Comparison of ENCODE assay signal across 19 mouse cellular contexts in genomic region chr10:8589871-8590533, GRCm38 (mm10).
DNase-seq lines count a peak whose midpoint lies in the region; ATAC-seq and TF ChIP-seq lines count a peak whose summit lies in the region.
"Had no signal": no experiment of that assay in that cellular context is flagged by ENCODE, and none has a peak within 500 bp of the region (broad histone marks: within the 10 kb centered on the region; RNA-seq: fewer than 3 reads in every experiment).

No protein-coding gene starts in this region.

- TF ChIP-seq CTCF in brain, embryonic 14.5 days (IDR thresholded peaks at IDR 0.05; ENCODE audit: borderline replicate concordance, extremely low read depth, insufficient read depth, insufficient read length): no peak
- TF ChIP-seq CTCF in layer of hippocampus, adult 2 months (conservative IDR thresholded peaks at IDR 0.05): no peak

- intact Hi-C loops in heart, postnatal 25 days (cut with DNase I): no loop called here

- no peaks in the 10 kb centered on the region for H3K4me1 ChIP-seq in neural tube, embryonic 14.5 days (ENCODE audit: control insufficient read depth, insufficient read depth, low read length)
- no peaks in the 10 kb centered on the region for H3K4me1 ChIP-seq in midbrain, embryonic 14.5 days (ENCODE audit: control insufficient read depth, insufficient read depth, low read length)
- H3K4me1 ChIP-seq: forebrain, embryonic 15.5 days; heart, embryonic 10.5 days; midbrain, embryonic 15.5 days had no signal

- no peak overlapping the region for H3K4me3 ChIP-seq in layer of hippocampus, adult 2 months
- no peak overlapping the region for H3K4me3 ChIP-seq in neural tube, embryonic 14.5 days (ENCODE audit: low read depth, low read length)
- H3K4me3 ChIP-seq in midbrain, embryonic 14.5 days (replicated peaks; ENCODE audit: low read depth, low read length): no peak overlapping the region
- H3K4me3 ChIP-seq: forebrain, embryonic 15.5 days; heart, embryonic 10.5 days; midbrain, embryonic 15.5 days had no signal

- WGBS in neural tube, embryonic 14.5 days: 63% methylated on average over 5 of the region's 5 CpGs
- WGBS in midbrain, embryonic 14.5 days: 86% methylated on average over 5 of the region's 5 CpGs

- ATAC-seq in neural tube, embryonic 14.5 days (ENCODE audit: low read depth): no peak; the same call in 1 of the 2 replicates
- no peak for ATAC-seq in midbrain, embryonic 14.5 days (ENCODE audit: low FRiP score, low TSS enrichment)
- ATAC-seq: forebrain, embryonic 15.5 days; hindbrain, embryonic 16.5 days; midbrain, embryonic 15.5 days had no signal

- H3K4me2 ChIP-seq in neural tube, embryonic 14.5 days (ENCODE audit: low read depth, low read length): no peak overlapping the region
- H3K4me2 ChIP-seq in midbrain, embryonic 14.5 days (ENCODE audit: low read length): no peak overlapping the region
- H3K4me2 ChIP-seq: forebrain, embryonic 15.5 days; midbrain, embryonic 15.5 days had no signal

- H3K9ac ChIP-seq in neural tube, embryonic 14.5 days (replicated peaks; ENCODE audit: low read depth, low read length): no peak overlapping the region
- H3K9ac ChIP-seq in midbrain, embryonic 14.5 days (replicated peaks; ENCODE audit: low read length): no peak overlapping the region
- H3K9ac ChIP-seq: forebrain, embryonic 15.5 days; midbrain, embryonic 15.5 days had no signal

- TF ChIP-seq POLR2A in brain, embryonic 14.5 days (IDR thresholded peaks at IDR 0.05; ENCODE audit: borderline replicate concordance, extremely low read depth, insufficient read depth, insufficient read length, poor library complexity, severe bottlenecking): no peak

- H3K27ac ChIP-seq in layer of hippocampus, adult 2 months: peak overlapping the region; percentile 77
- peak overlapping the region; percentile 34; the same call in 1 of the 2 replicates for H3K27ac ChIP-seq in neural tube, embryonic 14.5 days (ENCODE audit: low read depth, low read length)
- no peak overlapping the region for H3K27ac ChIP-seq in midbrain, embryonic 14.5 days (replicated peaks; ENCODE audit: low read depth, low read length)
- H3K27ac ChIP-seq: forebrain, embryonic 15.5 days; heart, embryonic 10.5 days; midbrain, embryonic 15.5 days had no signal

- H3K27me3 ChIP-seq in neural tube, embryonic 14.5 days (ENCODE audit: control insufficient read depth, insufficient read depth, low read length): no peaks in the 10 kb centered on the region
- H3K27me3 ChIP-seq in midbrain, embryonic 14.5 days (ENCODE audit: control insufficient read depth, insufficient read depth, low read length): no peaks in the 10 kb centered on the region
- H3K27me3 ChIP-seq: forebrain, embryonic 15.5 days; midbrain, embryonic 15.5 days had no signal

- peak; percentile 61 for DNase-seq in layer of hippocampus, adult 11-12 months (ENCODE audit: low spot score)
- no peak for DNase-seq in layer of hippocampus, postnatal 25 days (ENCODE audit: extremely low spot score in 1 of 2, low spot score in 1 of 2)
- DNase-seq in brain, embryonic 14.5 days (ENCODE audit: low read depth): peak; percentile 7
- DNase-seq in layer of hippocampus, adult 2 months (ENCODE audit: low spot score in 2 of 2): peak; percentile 48 to 67
- DNase-seq in heart, postnatal 25 days (ENCODE audit: low spot score): no peak
- DNase-seq in midbrain, embryonic 14.5 days: no peak
- DNase-seq: adrenal gland, adult 8-10 months; cerebellum, adult 2 months; gastrocnemius, postnatal 36 days; heart, postnatal 14 days; kidney, adult 2 months; liver; lung, adult 2 months; thymus, adult 2 months had no signal

- H3K36me3 ChIP-seq in neural tube, embryonic 14.5 days (ENCODE audit: control insufficient read depth, insufficient read depth, low read length): no peaks in the 10 kb centered on the region
- no peaks in the 10 kb centered on the region for H3K36me3 ChIP-seq in midbrain, embryonic 14.5 days (ENCODE audit: control insufficient read depth, insufficient read depth, low read length)
- H3K36me3 ChIP-seq: forebrain, embryonic 15.5 days; heart, embryonic 10.5 days; midbrain, embryonic 15.5 days had no signal

- H3K9me3 ChIP-seq in neural tube, embryonic 14.5 days (ENCODE audit: control insufficient read depth, low read length): no peaks in the 10 kb centered on the region
- H3K9me3 ChIP-seq in midbrain, embryonic 14.5 days (ENCODE audit: control insufficient read depth, low read length): no peaks in the 10 kb centered on the region
- H3K9me3 ChIP-seq: forebrain, embryonic 15.5 days; heart, embryonic 10.5 days; midbrain, embryonic 15.5 days had no signal

Comparison
In these comparisons a context has a peak if more than half of its experiments do, and no peak if none do; other contexts are left out.
1. DNase-seq: peak in layer of hippocampus, adult 11-12 months (single experiment), brain, embryonic 14.5 days (single experiment) and layer of hippocampus, adult 2 months (2 of 2); none in layer of hippocampus, postnatal 25 days (0 of 2), heart, postnatal 25 days (single experiment) and midbrain, embryonic 14.5 days (single experiment).